Mouse (Mus musculus) frontal cortex, postnatal 14 days (tissue): ENCODE results near the gene Adcy10.

Experiments used
- DNase-seq, 2 experiments: peaks; one replicate each; pipeline ENCODE4 v3.0.0; 2022; ENCODE audit warnings: low spot score in 2 of 2

Adcy10 gene

GRCm38 (mm10) chr1:165536079-165536675 is 51.2 kb downstream of the Adcy10 start:
- no peak for DNase-seq

- DNase-seq, result no peak
These were observed 52.3 kb downstream of the Adcy10 start for GRCm38 (mm10) chr1:165537241-165537807.

- no peak for DNase-seq
These were observed 71.7 kb downstream of the Adcy10 start for GRCm38 (mm10) chr1:165556711-165557110.

GRCm38 (mm10) chr1:165559073-165559472 is 74.1 kb downstream of the Adcy10 start:
- DNase-seq, result peak; percentile 67 to 79

- no peak for DNase-seq
These were observed 80.3 kb downstream of the Adcy10 start for GRCm38 (mm10) chr1:165565283-165565682.

- no peak for DNase-seq
These were observed 82.5 kb downstream of the Adcy10 start for GRCm38 (mm10) chr1:165567466-165567865.

- no peak for DNase-seq
These were observed 91.0 kb downstream of the Adcy10 start for GRCm38 (mm10) chr1:165576005-165576404.

GRCm38 (mm10) chr1:165576459-165577112 is 91.6 kb downstream of the Adcy10 start:
- no peak for DNase-seq

GRCm38 (mm10) chr1:165579332-165579731 is 94.3 kb downstream of the Adcy10 start:
- no peak for DNase-seq

GRCm38 (mm10) chr1:165581255-165581654 is 96.3 kb downstream of the Adcy10 start:
- no peak for DNase-seq

- DNase-seq, result peak; percentile 79 to 83
These were observed 98.7 kb downstream of the Adcy10 start for GRCm38 (mm10) chr1:165583529-165584184.

GRCm38 (mm10) chr1:165585389-165586104 is 100.6 kb downstream of the Adcy10 start:
- DNase-seq, result no peak

GRCm38 (mm10) chr1:165586366-165586765 is 101.4 kb downstream of the Adcy10 start:
- no peak for DNase-seq

- DNase-seq, result no peak
These were observed 102.9 kb downstream of the Adcy10 start for GRCm38 (mm10) chr1:165587845-165588244.

- DNase-seq, result peak in 1 of 2 experiments; percentile 26
These were observed 104.5 kb downstream of the Adcy10 start for GRCm38 (mm10) chr1:165589280-165590048.

- DNase-seq, result no peak
These were observed 105.8 kb downstream of the Adcy10 start for GRCm38 (mm10) chr1:165590760-165591159.

- DNase-seq, result no peak
These were observed 107.5 kb downstream of the Adcy10 start for GRCm38 (mm10) chr1:165592295-165593082.

- no peak for DNase-seq
These were observed 109.9 kb downstream of the Adcy10 start for GRCm38 (mm10) chr1:165594699-165595421.

GRCm38 (mm10) chr1:165601775-165602280 is 116.8 kb downstream of the Adcy10 start:
- no peak for DNase-seq

GRCm38 (mm10) chr1:165603218-165603617 is 118.2 kb downstream of the Adcy10 start:
- DNase-seq, result no peak
